Mouse (Mus musculus) ovary, postnatal 10 days (tissue): ENCODE measurements around the gene Gngt2.

Source experiments
- DNase-seq: peaks from one replicate; pipeline ENCODE4 v3.0.0; 2022; ENCODE audit warnings: low spot score

The Gngt2 gene

DNA sequence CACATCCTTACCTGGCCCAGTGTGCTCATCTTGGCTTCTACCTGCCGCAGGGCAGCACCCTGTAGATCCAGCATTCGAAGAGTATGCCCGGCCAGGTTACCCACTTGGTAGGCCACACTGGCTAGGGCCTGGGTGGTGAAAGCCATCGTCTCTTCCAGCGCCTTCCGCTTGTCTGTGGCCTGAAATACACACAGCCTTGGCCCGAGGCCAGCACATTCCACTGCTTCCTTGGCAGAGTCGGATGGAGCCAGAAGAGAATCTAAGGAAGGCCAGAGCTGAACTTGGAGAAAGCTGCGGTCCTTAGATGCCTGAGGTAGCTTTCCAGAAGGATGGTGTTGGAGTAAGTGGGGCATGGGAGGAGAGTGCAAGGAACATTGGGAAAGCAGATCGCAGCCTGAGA is at the start of gene Gngt2:
Gene Gngt2 (plus strand): TSS at position 158 of the 400 bp plus-strand sequence.
- peak; percentile 41 for DNase-seq

DNA sequence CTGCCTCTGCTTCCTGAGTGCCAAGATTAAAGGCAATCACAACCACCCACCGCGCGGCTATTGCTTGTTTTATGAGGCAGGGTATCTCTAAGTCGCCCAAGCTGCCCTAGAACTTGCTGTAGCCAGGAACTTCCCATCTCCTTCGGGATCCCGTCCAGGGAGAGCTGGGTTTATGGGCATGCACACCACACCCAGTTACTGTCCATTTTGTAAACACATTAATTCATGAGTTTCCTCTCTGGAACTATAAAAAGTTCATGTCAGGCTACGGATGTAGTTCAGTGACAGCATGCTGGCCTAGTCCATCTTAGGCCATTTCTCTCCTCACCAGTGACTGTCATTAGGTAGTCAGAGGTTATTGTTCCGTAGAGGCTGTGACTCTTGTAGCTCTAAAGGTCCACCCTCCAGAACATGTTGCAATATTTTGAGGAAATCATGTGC is 47.5 kb upstream of the Gngt2 start:
- no peak for DNase-seq

DNA sequence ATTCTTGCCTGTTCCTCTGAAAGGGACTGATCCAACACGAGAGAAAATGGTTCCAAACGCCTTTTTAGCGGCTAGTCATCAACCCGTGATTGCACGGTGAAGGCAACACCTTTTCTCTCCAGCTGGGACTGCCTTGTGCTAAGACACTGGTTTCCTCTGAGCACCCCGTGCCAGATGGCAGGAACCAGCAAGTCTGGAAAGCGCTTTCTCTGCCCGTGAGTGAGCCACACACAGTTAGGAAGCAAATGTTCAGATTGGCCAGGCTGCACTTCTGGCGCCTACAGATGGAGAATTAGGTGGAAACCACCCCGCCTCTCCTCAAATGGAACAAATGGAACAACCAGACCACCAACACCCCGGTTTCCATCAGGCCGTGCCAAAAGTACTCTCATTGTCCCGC is 45.2 kb upstream of the Gngt2 start:
- no peak for DNase-seq

DNA sequence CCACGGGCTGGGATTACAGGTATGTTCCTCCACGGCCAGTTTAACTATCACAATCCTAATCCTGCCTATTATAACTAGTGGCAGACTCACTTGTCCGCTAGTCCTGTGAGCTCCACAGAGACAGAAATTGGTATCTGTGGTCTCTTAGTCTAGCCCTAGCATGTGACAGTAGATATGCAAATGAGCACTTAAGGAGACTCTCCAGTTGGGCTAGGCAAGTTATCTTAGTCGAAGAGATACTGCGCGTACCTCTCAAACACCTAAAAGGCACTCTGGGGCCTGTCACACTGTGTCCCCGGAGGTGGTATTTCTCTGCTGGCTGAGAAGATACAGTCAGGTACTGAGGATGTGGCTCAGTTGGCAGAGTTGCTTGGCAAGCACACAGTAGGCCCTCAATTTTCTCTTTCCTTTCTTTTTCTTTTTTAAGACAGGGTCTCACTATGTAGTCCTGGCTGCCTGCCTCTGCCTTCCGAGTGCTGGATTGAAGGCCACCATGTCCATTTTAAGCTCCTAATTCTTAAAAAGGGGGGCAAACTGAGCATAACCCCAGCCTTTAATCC is 44.0 kb upstream of the Gngt2 start:
- DNase-seq, result no peak

DNA sequence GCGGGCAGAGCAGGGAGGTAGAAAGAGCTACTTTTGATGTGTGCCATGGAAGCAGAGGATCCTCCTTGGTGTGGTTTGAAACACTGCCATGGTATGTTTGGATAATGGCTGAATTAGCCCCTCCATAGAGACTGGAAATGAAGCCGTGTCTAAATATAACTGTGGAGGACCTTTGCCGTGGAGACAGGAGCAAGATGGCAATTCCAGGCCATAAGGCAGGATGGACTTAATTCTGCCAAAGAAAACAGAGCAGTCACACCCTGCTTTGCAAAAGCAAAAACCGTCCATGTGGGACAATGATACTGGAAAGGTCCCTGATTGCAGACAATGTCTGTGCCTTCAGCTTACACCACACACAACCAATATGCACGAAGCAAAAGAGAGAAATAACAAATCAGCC is 42.8 kb upstream of the Gngt2 start:
- no peak for DNase-seq

DNA sequence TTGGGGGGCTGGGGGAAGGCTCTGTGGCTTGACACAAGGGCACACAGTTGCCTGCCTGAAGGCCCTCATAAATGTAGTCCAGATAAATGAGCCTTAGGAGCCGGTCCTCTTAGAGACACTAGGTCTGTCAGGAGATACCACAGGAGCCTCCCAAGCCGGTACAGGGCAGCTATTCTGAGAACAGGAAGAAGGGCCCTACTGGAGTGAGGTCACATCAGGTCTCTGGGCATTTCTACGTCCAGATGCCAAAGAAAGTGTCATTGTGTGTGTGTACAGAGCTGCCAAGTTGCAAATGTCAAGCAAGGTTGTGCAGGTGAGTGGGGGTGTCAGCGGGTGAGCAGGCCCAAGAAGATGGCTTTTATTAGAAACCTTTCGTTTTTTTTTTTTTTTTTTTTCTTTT is 41.4 kb upstream of the Gngt2 start:
- DNase-seq, result no peak

DNA sequence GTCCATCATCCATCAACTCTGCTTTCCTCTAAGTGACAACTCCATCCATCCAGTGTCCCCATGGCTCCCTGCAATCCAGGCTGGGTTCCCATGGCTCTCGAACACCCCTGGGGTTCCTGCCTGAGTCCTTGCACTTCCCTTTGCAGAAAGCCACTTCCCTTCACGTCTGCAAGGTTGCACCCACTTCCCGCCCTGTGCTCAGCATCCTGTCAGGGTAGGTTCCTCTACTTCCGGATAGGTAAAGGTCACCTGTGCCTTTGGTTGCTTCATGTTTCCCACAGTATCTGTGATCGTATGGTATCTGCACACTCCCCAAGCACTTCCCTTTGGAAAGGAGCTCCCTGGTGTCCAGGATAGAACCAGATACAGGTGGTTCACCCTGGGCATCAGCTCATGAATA is 32.0 kb upstream of the Gngt2 start:
- DNase-seq, result no peak

DNA sequence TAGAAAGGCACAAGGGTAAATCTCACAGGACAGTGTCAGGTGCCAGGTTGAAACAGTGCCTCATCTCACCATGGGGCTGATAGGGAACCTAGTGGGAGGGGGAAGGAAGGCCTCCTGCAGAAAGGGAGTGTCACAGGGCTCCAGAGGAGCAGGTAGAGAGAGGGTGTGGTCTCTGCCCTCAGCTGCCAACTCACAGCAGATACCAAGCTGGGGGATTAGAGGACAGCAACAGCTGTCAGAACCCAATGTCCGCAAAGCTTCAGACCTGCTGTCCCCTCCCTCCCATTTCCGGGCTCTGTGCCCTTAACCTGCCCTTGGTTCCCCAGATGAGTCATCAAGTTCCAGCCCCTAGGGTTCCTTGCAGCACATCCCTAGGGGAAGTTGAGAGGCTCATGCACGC is 31.5 kb upstream of the Gngt2 start:
- DNase-seq, result no peak

DNA sequence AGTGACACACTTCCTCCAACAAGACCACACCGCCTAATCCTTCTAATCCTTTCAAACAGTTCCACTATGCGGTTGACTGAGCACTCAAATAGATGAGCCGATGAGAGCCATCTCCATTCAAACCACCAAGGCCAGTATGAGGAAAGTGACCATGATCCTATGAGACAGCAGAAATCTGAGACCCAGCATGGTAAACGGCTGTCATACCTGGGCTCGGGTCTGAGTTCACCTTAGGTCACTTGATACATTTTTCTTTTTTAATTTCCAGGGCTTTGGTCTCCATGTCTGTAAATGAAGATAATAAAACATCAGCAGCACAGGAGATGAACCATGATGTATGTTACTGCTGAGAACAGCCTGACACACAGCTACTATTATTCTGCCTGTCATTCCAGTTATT is 29.1 kb upstream of the Gngt2 start:
- DNase-seq, result no peak

DNA sequence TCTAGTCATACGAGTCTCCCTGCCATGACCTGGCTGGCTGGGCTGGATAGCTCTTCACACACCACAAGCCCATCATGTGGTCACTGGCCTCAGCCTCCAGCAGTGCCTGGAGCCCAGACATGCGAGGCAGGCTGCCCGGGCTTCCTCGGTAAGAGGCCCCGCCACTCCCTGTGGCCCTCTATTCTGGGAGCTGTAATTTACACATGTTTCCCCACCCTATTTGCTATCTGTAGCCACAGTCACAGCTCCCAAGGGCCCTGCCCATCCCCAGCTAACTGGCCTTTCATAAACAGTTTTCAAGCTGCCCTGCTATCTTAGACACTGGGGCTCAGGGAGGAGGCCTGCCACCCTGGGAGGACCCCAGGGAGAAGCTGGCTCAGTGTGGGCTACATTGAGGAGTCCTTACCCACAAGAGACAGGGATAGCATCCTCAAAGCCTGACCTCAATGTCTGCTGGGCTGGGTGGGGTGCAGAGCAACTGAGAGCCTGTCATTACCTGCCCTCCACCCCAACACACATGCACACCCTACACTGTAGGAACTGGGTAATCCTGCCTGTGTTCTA is 28.5 kb upstream of the Gngt2 start:
- no peak for DNase-seq

DNA sequence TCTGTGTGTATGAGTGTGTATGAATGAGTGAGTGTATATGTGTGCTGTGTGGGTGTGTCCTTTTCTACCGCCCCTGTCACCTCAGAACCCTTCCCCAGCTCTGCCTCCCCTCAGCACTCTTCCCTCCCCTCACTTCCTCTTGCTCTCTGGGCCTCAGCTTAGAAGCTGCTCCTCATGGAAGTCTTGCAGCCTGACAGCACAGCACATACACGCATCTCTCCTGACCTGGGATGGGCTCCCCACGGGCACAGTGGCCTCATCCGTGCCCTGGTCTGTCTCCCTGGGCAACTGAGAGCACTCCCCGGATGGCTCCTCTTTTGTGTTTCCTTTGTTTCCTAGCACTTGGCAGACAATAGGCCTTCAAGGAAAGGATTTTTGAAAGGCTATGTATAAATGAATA is 27.4 kb upstream of the Gngt2 start:
- DNase-seq, result no peak

DNA sequence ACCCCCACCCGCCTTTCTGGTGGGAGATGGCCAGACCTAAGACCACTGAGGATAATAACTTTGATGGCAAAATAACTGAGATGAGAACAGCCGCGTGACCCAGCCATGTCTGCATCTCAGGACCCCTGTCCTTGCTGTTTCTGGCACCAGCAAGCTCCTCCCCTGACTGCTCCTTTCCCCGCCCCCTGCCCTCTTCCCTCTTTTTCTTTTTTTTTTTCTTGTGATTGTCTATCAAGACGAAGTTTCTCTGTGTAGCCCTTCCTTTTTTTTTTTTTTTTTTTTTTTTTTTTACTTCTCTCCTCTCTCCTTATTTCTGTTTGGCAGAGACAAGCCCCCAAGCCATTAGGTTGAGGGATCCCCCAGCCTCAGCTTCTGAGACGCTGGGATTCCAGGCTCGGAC is 26.2 kb upstream of the Gngt2 start:
- no peak for DNase-seq

DNA sequence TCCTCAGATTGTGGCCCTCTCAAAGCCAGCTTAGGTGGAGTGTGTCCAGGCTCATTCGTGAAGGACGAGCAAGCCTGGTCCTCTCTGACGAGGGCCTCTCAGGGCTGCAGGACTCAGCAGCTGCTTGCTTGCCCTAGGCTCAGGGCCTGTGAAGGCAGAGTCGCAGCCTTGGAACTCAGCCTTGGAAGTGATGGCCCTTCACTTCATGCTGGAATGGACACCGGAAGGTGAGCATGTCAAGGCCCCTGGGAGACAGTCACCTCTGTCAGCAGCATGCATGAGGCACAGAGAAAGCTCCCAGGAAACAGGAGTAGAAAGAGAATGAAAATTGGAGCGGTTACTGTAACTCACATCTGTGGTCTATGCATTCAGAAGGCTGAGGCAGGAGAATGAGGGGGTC is 25.3 kb upstream of the Gngt2 start:
- no peak for DNase-seq

DNA sequence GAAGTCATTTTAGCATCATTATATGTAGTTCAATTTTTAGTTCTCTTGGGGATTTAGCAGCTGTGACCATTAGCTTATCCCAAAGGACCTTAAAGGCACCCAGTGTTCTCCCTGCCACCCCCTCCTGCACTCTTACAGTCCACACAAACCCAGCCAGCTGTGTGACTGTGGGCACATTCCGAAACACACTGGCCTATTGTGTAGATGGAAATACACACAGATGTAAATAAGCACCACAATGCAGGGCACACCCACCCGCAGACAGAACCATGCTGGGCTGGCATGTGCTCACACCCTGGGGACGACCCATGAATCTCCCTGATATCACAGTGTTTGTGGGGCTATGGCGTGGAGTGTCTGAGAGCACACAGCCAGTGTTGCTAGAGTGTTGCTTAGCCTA is 24.8 kb upstream of the Gngt2 start:
- no peak for DNase-seq

DNA sequence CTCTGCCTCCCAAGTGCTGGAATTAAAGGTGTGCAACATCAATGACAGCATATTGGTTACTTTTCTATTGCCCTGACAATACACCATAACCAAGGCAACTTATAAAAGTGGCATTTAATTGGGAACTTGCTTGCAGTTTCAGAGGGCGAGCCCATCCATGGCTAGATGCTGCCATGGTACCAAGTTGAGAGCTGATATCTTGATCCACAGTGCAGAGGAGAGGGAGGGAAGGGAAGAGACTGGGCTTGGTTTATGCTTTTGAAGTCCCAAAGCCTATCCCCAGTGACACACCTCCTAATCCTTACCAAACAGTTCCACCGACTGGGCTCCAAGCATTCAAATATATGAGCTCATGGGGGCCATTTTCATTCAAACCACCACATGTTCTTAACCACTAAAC is 22.9 kb upstream of the Gngt2 start:
- DNase-seq, result no peak

DNA sequence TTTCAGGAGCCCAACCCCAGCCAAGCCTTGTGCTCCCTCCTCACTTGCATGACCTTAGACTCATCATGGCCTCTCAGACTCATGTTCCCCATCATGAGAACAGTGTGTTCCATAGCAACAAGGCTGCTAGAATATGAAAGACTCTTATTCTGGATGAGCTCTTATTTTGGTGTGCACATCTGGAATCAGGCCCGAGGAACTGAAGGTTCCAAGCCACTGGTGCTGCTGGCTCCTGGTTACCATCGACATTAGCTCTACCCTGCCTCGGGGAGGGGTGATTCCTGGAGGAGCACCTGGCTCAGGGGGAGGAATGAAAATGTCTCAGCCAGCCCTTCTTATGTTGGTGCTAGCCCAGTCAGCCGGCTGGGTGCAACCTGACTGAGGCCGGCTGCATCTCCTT is 22.2 kb upstream of the Gngt2 start:
- no peak for DNase-seq

DNA sequence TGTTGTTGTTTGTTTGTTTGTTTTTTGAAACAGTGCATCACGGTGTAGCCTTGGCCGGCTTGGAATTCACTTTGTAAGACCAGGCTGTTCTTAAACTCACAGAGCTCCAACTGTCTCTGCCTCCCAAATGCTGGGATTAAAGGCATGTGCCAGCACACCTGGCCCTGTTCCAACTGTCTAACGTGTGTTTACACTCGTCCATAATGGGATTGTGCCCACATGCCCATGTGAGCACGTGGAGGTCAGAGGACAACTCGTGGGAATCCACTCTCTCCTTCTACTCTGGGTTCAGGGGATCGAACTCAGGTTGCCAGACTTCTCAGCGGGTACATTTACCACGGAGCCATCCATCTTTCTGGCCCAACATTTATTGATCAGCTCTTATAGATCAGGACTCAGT is 21.6 kb upstream of the Gngt2 start:
- no peak for DNase-seq

DNA sequence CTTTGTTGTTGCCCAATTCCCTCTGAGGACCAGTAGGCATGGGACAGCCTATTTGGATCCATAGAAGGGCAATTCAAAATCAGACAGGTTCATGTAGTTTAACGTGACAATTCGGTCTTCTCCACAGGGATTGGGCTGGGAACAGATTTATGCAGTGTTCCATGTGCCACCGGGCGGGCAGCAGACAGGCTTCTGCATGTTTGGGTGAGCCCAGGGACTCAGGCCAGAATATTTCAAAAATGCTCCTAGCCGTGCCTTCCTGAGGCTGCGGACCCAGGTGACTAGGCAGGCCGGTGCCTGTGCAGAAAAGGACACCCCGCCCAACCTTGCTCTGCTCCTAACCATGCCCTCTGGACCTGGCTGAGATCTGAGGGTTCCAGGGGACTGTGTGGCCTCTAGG is 17.9 kb upstream of the Gngt2 start:
- no peak for DNase-seq

DNA sequence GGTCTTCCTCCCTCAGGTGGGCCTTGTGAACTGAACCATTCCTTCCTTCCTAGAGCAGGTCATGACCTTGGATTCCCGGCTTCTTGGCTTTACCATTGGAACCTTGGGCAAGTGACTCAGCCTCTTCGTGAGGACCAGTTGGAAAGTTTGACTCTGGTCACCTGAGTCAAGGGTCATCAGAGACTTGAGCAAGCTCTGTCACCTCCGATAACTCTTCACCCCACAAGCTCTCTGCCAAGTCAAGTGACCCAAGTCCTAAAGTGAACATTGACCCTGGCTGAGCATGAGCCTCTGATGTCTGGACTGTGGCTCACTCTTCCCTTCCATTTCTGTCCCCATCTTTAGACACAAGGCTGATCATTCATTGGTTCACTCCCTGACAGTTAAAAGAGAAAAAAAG is 15.5 kb upstream of the Gngt2 start:
- DNase-seq, result no peak

DNA sequence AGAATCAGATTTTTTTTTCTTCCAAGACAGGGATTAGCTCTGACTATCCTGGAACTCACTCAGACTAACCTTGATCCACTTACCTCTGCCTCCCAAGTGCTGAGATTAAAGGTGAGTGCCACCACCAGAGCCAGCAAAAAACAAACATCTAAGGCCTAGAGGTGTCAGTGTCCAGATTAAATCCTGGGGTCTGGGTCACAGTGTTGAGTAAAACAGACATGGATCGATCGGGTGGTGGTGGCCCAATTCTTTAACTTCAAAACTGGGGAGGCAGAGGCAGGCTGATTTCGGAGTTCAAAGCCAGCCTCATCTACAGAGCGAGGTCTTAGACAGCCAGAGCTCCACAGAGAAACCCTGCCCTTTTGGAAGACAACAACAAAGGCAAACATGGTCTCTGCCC is 14.6 kb upstream of the Gngt2 start:
- no peak for DNase-seq

DNA sequence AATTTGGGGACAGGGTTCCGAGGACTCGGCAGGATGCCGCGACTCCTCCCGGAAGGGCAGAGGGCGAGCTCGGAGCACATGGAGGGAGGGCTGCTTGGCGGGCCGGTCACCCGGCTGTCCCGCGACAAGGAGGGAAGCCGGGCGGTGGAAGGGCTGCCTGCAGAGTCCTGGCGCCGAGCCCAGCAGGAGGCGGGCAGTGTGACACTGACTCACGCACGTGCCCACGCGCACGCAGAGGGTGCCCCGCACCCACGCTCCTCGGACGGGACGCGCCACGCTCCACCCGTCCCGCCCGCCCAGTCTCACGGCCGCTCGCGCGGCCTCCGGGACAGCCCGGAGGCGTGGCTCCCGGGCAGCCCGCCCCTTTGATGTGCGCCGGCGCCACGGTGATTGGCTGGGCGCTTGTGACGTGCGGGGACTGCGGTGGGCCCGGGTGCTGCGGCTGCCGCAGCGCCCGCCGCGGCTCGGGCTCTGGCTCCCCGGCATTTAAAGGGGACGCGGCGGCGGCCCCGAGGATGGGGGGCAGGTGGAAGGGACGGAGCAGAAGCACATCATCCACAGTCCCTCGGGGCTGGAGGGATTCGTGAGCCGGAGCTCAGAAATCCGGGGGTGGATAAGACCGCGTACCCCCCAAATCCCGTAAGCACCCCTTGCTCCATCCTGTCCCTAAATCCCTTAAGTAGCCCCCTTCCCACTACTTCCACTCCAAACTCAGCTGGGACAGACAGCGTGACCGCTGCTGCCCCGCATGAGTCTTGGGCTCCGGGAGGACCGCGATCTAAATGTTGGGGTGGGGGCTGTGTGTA is 12.7 kb upstream of the Gngt2 start, which contains the start of gene Phospho1:
Gene Phospho1 (plus strand): TSS at position 429 of the 806 bp plus-strand sequence.
- DNase-seq, result peak; percentile 77

DNA sequence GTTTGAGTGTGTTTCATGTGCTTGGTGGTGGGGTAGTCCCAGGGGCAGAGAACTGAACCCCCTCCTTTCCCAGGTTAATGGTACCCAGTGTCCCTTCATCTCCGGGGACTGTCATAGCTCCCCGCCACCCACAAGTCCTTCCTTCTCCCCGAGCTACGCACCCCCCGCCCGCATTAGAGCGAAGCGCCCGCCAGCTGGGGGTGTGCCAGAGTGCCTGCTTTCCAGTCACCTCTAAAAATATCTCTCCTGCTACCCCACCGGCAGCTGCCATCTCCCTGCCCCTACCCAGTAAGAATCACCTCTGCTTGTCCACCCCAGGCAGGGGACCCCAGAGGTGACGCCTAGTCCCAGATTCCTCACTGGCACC is 12.2 kb upstream of the Gngt2 start:
- no peak for DNase-seq

DNA sequence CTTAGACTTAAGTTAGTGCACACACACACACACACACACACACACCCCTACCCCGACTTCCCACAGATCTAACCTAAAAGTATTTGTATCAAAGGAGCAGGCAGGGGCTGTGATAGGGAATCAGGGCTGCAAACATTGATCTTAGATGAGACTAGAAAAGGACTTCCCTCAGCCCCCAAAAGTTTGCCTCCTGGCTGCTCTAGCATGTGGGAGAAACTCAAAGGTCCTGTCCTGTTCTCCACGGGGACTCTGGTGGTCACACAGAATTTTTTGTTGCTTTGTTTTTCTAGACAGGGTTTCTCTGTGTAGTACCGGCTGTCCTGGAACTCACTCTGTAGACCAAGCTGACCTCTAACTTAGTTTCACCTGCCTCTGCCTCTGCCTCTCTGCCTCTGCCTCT is 11.4 kb upstream of the Gngt2 start:
- no peak for DNase-seq
